Comparison of ENCODE assay signal across 12 mouse cellular contexts in the genomic region with DNA sequence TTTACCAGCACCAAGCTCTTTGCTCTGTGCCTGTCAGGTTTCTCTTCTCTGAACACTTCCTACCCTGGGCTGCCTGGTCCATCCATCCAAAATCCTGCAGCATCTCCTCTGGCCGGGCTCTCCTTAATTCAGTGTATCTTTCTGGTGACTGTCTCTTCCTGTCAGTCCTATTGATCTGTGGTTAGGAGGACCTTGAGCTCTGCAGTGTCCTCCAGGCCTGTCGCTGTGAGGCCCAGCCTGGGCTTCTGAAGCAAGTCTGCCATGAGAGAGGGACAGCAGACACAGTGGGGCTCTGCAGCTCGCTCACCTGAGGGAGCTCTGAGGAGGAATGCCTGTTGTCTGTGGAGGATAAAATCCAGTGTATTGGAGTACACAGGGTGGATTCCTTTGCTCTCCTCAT. TPM values are rescaled to one million over a fixed set of nuclear protein-coding genes. Genes with fewer than 3 reads are reported as not detected.
DNase-seq lines count a peak whose midpoint lies in the region; ATAC-seq and TF ChIP-seq lines count a peak whose summit lies in the region.
"Had no signal": no experiment of that assay in that cellular context is flagged by ENCODE, and none has a peak within 500 bp of the region (broad histone marks: within the 10 kb centered on the region; RNA-seq: fewer than 3 reads in every experiment).

No protein-coding gene starts in this region.

- TF ChIP-seq POLR2A in CH12.LX (IDR thresholded peaks at IDR 0.05; ENCODE audit: low read depth, low read length), result no peak

- H3K36me3 ChIP-seq in intestine, embryonic 15.5 days, result peaks cover 6% of the 10 kb centered on the region; the same call in 1 of the 2 replicates
- H3K36me3 ChIP-seq in intestine, embryonic 16.5 days (ENCODE audit: control insufficient read depth, insufficient read depth, low read length), result peaks cover 8% of the 10 kb centered on the region
- peaks cover 13% of the 10 kb centered on the region for H3K36me3 ChIP-seq in C2C12 (ENCODE audit: control insufficient read depth, insufficient read depth)
- peaks cover 16 to 26% of the 10 kb centered on the region in 2 experiments for H3K36me3 ChIP-seq in CH12.LX (replicated peaks in 1 of 2; ENCODE audit: control insufficient read depth in 1 of 2, insufficient read depth in 1 of 2, low read length in 1 of 2)
- H3K36me3 ChIP-seq in liver, embryonic 12.5 days, result peaks cover 25% of the 10 kb centered on the region

- 88% methylated on average over 3 of the region's 3 CpGs for WGBS in intestine, embryonic 15.5 days
- 85% methylated on average over 3 of the region's 3 CpGs for WGBS in intestine, embryonic 16.5 days
- 67% methylated on average over 3 of the region's 3 CpGs for WGBS in liver, embryonic 12.5 days (ENCODE audit: insufficient replicate concordance)

- TF ChIP-seq CTCF in C2C12 (IDR thresholded peaks at IDR 0.05; ENCODE audit: control insufficient read depth, insufficient read depth, insufficient read length) (no peak), CH12.LX (conservative IDR thresholded peaks at IDR 0.05 in 1 of 2, IDR thresholded peaks at IDR 0.05 in 1 of 2; ENCODE audit: low read depth in 2 of 2, low read length in 2 of 2) (no peak)

- dilution Hi-C loops in CH12.LX (cut with MboI; ENCODE audit: extremely low pct_ligation_motif_present, extremely low pct_unique_long_range_greater_than_20kb, low sequenced_read_pairs), result no loop called here

- peaks cover 38% of the 10 kb centered on the region for H3K79me3 ChIP-seq in C2C12 (ENCODE audit: low read depth)

- ATAC-seq in intestine, embryonic 15.5 days, result no peak
- no peak for ATAC-seq in intestine, embryonic 16.5 days
- ATAC-seq in liver, embryonic 12.5 days, result no peak

- H3K4me2 ChIP-seq in intestine, embryonic 15.5 days (replicated peaks), result peak overlapping the region; percentile 73
- no peak overlapping the region for H3K4me2 ChIP-seq in intestine, embryonic 16.5 days (ENCODE audit: low read depth, low read length)
- H3K4me2 ChIP-seq in CH12.LX (ENCODE audit: insufficient read depth, low read depth, poor library complexity, severe bottlenecking), result peak overlapping the region; percentile 79
- H3K4me2 ChIP-seq in liver, embryonic 12.5 days, result peak overlapping the region; percentile 94

- in situ Hi-C loops in CH12.LX (cut with MboI; ENCODE audit: low pct_ligation_motif_present, low pct_unique_long_range_greater_than_20kb, low sequenced_read_pairs), result no loop called here

- no peak for TF ChIP-seq EP300 in CH12.LX (IDR thresholded peaks at IDR 0.05; ENCODE audit: low read length)

- H3K27me3 ChIP-seq in intestine, embryonic 15.5 days (replicated peaks), result no peaks in the 10 kb centered on the region; the same call in 1 of the 2 replicates
- H3K27me3 ChIP-seq in intestine, embryonic 16.5 days (replicated peaks; ENCODE audit: control insufficient read depth, insufficient read depth, low read length), result no peaks in the 10 kb centered on the region
- H3K27me3 ChIP-seq in C2C12 (ENCODE audit: control insufficient read depth, insufficient read depth, insufficient read length) (peaks cover under 1% of the 10 kb centered on the region), CH12.LX (replicated peaks) (no peaks in the 10 kb centered on the region)
- H3K27me3 ChIP-seq in liver, embryonic 12.5 days (replicated peaks), result no peaks in the 10 kb centered on the region
- H3K27me3 ChIP-seq: hindbrain, embryonic 15.5 days; limb, embryonic 12.5 days; neural tube, embryonic 12.5 days had no signal

- H3K4me1 ChIP-seq in intestine, embryonic 15.5 days (replicated peaks), result peaks cover 8% of the 10 kb centered on the region
- H3K4me1 ChIP-seq in intestine, embryonic 16.5 days (ENCODE audit: control insufficient read depth, insufficient read depth, low read length), result peaks cover 16% of the 10 kb centered on the region
- H3K4me1 ChIP-seq in CH12.LX (ENCODE audit: control insufficient read depth in 1 of 2, insufficient read depth in 2 of 2), result peaks cover 15 to 28% of the 10 kb centered on the region in 2 experiments
- H3K4me1 ChIP-seq in liver, embryonic 12.5 days, result peaks cover 41% of the 10 kb centered on the region

- H3K27ac ChIP-seq in intestine, embryonic 15.5 days, result no peak overlapping the region
- H3K27ac ChIP-seq in intestine, embryonic 16.5 days (ENCODE audit: low read length), result no peak overlapping the region
- H3K27ac ChIP-seq in CH12.LX (ENCODE audit: insufficient read depth, low read depth), result no peak overlapping the region
- no peak overlapping the region for H3K27ac ChIP-seq in liver, embryonic 12.5 days
- H3K27ac ChIP-seq: hindbrain, embryonic 15.5 days; kidney, postnatal 0 days; limb, embryonic 12.5 days; neural tube, embryonic 12.5 days had no signal

- H3K9me3 ChIP-seq in intestine, embryonic 15.5 days, result no peaks in the 10 kb centered on the region
- no peaks in the 10 kb centered on the region for H3K9me3 ChIP-seq in intestine, embryonic 16.5 days (ENCODE audit: control insufficient read depth, low read length)
- H3K9me3 ChIP-seq in CH12.LX (replicated peaks; ENCODE audit: low read length), result no peaks in the 10 kb centered on the region
- no peaks in the 10 kb centered on the region for H3K9me3 ChIP-seq in liver, embryonic 12.5 days (replicated peaks)
- H3K9me3 ChIP-seq: hindbrain, embryonic 15.5 days; limb, embryonic 12.5 days; neural tube, embryonic 12.5 days had no signal

- TF ChIP-seq RAD21 in CH12.LX (IDR thresholded peaks at IDR 0.05; ENCODE audit: low read depth, low read length), result no peak

- no peak overlapping the region for H3K4me3 ChIP-seq in intestine, embryonic 15.5 days (replicated peaks)
- H3K4me3 ChIP-seq in intestine, embryonic 16.5 days (ENCODE audit: low read length), result no peak overlapping the region
- H3K4me3 ChIP-seq in C2C12 (ENCODE audit: insufficient read depth, poor library complexity, severe bottlenecking) (no peak overlapping the region), CH12.LX (replicated peaks in 1 of 3; ENCODE audit: low read depth in 2 of 3, low read length in 2 of 3, poor library complexity in 1 of 3) (peak overlapping the region in 2 of 3 experiments; percentile 85 to 96)
- no peak overlapping the region for H3K4me3 ChIP-seq in liver, embryonic 12.5 days

- peak overlapping the region; percentile 23 for H3ac ChIP-seq in C2C12 (ENCODE audit: control insufficient read depth, insufficient read length, low read depth)

- DNase-seq in CH12.LX (ENCODE audit: extremely low read depth), result no peak
- DNase-seq in layer of hippocampus, adult 9-10 months (ENCODE audit: low spot score), result no peak
- DNase-seq in lung, adult 18-20 months, result no peak
- DNase-seq: heart, adult 18-20 months had no signal

- peaks cover 44% of the 10 kb centered on the region for H3K79me2 ChIP-seq in C2C12 (ENCODE audit: control insufficient read depth, insufficient read depth)
- H3K79me2 ChIP-seq in CH12.LX (replicated peaks; ENCODE audit: control insufficient read depth, extremely low read depth, insufficient read depth, poor library complexity, severe bottlenecking), result peaks cover 34% of the 10 kb centered on the region

- no peak overlapping the region for H3K9ac ChIP-seq in intestine, embryonic 15.5 days
- H3K9ac ChIP-seq in intestine, embryonic 16.5 days (ENCODE audit: low read depth, low read length), result no peak overlapping the region
- H3K9ac ChIP-seq in CH12.LX (ENCODE audit: insufficient read depth, low read depth), result no peak overlapping the region
- H3K9ac ChIP-seq in liver, embryonic 12.5 days, result no peak overlapping the region
- H3K9ac ChIP-seq: hindbrain, embryonic 15.5 days; limb, embryonic 12.5 days; neural tube, embryonic 12.5 days had no signal

TF ChIP-seq in C2C12, 6 proteins besides CTCF, POLR2A, EP300 and RAD21 (continues in another document):
- TF ChIP-seq MYOG (IDR thresholded peaks at IDR 0.05; ENCODE audit: control insufficient read depth, extremely low read depth, insufficient read length) (no peak), MAX (IDR thresholded peaks at IDR 0.05) (no peak), MYOD1 (IDR thresholded peaks at IDR 0.05; ENCODE audit: control insufficient read depth, insufficient read length, low read depth) (no peak), USF1 (IDR thresholded peaks at IDR 0.05; ENCODE audit: low read depth) (no peak), CEBPB (IDR thresholded peaks at IDR 0.05; ENCODE audit: low read depth) (no peak)

TF ChIP-seq in CH12.LX, 34 proteins besides CTCF, POLR2A, EP300 and RAD21:
- no peak for TF ChIP-seq ZC3H11A (IDR thresholded peaks at IDR 0.05; ENCODE audit: low read depth, low read length)
- no peak for TF ChIP-seq KAT2A (IDR thresholded peaks at IDR 0.05; ENCODE audit: insufficient replicate concordance, low read length)
TF ChIP-seq in CH12.LX: peak in this region for 0.

RNA-seq across cellular contexts. Expression of a gene that starts 1.9 kb away (rescaled TPM):
- 35.6 and 40.6 TPM in 2 replicates for polyA plus RNA-seq in intestine, embryonic 15.5 days (2015; fragmentation: Nextera tagmentation; extraction: Ambion mirVana)
- polyA plus RNA-seq in intestine, embryonic 16.5 days (2015; fragmentation: Nextera tagmentation; extraction: Ambion mirVana), result 29.9 and 33.5 TPM in 2 replicates
- polyA plus RNA-seq in C2C12 (2012; fragmentation: generic; extraction: Trizol), result 77.7 TPM
- total RNA-seq in CH12.LX (2012; rRNA removed), result 69.1 and 93.5 TPM in 2 replicates
- total RNA-seq in CH12.LX (2014; rRNA removed), result 72.9 and 73.3 TPM in 2 replicates
- 74.2 and 88.9 TPM in 2 replicates for polyA plus RNA-seq in CH12.LX (2012; ENCODE audit: insufficient read length, low read depth)
- 36.5 and 38.3 TPM in 2 replicates for polyA plus RNA-seq in liver, embryonic 12.5 days (2016; fragmentation: Nextera tagmentation; extraction: Ambion mirVana)

RNA-seq across cellular contexts. Expression of a gene that starts 15.7 kb away (rescaled TPM):
- 4.5 and 5.8 TPM in 2 replicates for polyA plus RNA-seq in intestine, embryonic 15.5 days (2015; fragmentation: Nextera tagmentation; extraction: Ambion mirVana)
- 4.3 and 6.8 TPM in 2 replicates for polyA plus RNA-seq in intestine, embryonic 16.5 days (2015; fragmentation: Nextera tagmentation; extraction: Ambion mirVana)
- polyA plus RNA-seq in C2C12 (2012; fragmentation: generic; extraction: Trizol) (5.3 TPM), CH12.LX (2012; ENCODE audit: insufficient read length, low read depth) (19.9 and 21.3 TPM in 2 replicates)
- total RNA-seq in CH12.LX (2012; rRNA removed) (35.0 and 44.2 TPM in 2 replicates), CH12.LX (2014; rRNA removed) (5.6 and 6.9 TPM in 2 replicates)
- 7.7 and 9.2 TPM in 2 replicates for polyA plus RNA-seq in liver, embryonic 12.5 days (2016; fragmentation: Nextera tagmentation; extraction: Ambion mirVana)

RNA-seq across cellular contexts. Expression of a gene that starts 50.5 kb away (rescaled TPM):
- polyA plus RNA-seq in intestine, embryonic 15.5 days (2015; fragmentation: Nextera tagmentation; extraction: Ambion mirVana), result 15.1 and 15.7 TPM in 2 replicates
- 11.9 and 15.2 TPM in 2 replicates for polyA plus RNA-seq in intestine, embryonic 16.5 days (2015; fragmentation: Nextera tagmentation; extraction: Ambion mirVana)
- polyA plus RNA-seq in C2C12 (2012; fragmentation: generic; extraction: Trizol) (13.1 TPM), CH12.LX (2012; ENCODE audit: insufficient read length, low read depth) (9.5 and 12.2 TPM in 2 replicates)
- total RNA-seq in CH12.LX (2012; rRNA removed) (12.6 and 12.9 TPM in 2 replicates), CH12.LX (2014; rRNA removed) (11.9 and 14.3 TPM in 2 replicates)
- polyA plus RNA-seq in liver, embryonic 12.5 days (2016; fragmentation: Nextera tagmentation; extraction: Ambion mirVana), result 13.6 and 13.7 TPM in 2 replicates

Comparison
In these comparisons a context has a peak if more than half of its experiments do, and no peak if none do; other contexts are left out.
1. H3K4me3 ChIP-seq: peak in CH12.LX (2 of 3); none in intestine, embryonic 15.5 days (single experiment), intestine, embryonic 16.5 days (single experiment), C2C12 (single experiment) and liver, embryonic 12.5 days (single experiment).